Mouse (Mus musculus): ENCODE measurements around the gene Zfp593.

DNA sequence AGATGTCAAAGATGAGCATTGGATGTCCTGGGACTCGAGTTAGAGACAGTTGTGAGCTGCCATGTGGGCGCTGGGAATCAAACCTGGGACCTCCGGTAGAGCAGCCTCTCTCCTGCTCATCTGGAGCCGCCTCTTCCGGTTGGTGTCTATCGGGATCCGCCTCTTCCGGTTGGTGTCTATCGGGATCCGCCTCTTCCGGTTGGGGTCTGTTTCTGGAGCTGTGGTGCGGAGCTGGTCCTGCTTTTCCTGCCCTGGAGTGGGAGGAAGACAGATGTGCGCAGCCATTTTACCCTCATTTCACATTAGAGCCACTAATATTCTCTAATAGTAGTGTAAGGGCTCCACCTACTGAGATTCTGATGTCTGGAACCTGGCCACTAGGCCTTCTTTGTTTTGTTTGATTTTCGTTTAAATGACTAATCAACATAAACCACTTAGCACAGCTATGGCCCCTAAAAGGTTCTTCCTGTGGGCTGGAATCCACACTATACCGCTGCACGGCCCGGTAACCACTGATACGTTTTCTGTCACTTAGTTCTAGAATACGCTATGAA lies 22.8 kb upstream of the Zfp593 start:
- TF ChIP-seq CTCF (IDR thresholded peaks at IDR 0.05; ENCODE audit: insufficient read depth, low read length) (no peak), POLR2A (IDR thresholded peaks at IDR 0.05; ENCODE audit: borderline replicate concordance, extremely low read depth, low read depth, low read length) (no peak)
